Mouse (Mus musculus) skeletal muscle tissue, postnatal 0 days (tissue): ENCODE data around the gene Ppl. TPM values are rescaled to one million over a fixed set of nuclear protein-coding genes. Genes with fewer than 3 reads are reported as not detected.

Source experiments
- polyA plus RNA-seq: library from polyadenylated mRNA; unstranded; fragments of >200 nt; fragmentation: Nextera tagmentation; extraction: Ambion mirVana; gene quantifications from 2 replicates; pipeline ENCODE4 v1.2.1, GENCODE M21; 2015

Gene Ppl
- polyA plus RNA-seq: 0.12 and 1.6 TPM in 2 replicates

DNA sequence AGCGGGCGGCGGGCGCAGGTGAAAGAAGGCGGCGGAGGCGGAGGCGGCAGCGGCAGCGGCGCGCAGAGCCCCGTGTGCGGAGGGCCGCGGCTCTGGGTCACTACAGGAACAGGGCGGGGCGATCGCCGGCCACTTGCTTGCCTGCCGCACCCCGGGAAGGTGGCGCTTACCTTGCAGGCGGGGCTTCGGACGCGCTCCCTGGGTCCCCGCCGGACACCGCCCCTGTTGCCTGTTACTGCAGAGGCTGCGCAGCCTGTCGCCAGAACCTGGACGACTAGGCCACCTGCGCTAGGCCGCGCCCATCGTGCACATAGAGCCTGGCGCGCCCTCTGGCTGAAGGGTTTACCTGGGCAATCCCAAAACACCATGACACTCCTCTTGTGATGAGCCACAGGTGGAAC, at the start of gene Ppl:
Ppl (minus strand) TSS at position 21 of the 401 bp plus-strand sequence.

DNA sequence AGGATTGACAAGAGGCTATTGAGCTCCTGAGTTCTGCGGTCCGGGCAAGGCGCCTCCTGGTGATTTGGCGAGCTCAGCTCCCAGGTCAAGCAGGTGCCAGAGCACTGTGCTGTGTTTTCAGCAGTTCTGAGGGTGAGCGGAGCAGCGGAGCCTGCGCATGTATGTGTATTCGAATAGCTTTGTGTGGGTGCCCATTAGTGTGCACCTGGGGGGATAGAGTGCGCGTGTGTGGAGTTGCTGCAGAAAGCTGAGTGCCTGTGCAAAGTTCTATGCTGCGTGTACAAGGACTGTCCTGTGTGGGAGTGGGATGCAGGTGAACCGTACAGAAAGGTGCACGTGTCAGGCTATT, 14.8 kb upstream of the Ppl start, which contains the start of gene Sec14l5:
Sec14l5 (plus strand) TSS at position 73 of the 349 bp plus-strand sequence.

DNA sequence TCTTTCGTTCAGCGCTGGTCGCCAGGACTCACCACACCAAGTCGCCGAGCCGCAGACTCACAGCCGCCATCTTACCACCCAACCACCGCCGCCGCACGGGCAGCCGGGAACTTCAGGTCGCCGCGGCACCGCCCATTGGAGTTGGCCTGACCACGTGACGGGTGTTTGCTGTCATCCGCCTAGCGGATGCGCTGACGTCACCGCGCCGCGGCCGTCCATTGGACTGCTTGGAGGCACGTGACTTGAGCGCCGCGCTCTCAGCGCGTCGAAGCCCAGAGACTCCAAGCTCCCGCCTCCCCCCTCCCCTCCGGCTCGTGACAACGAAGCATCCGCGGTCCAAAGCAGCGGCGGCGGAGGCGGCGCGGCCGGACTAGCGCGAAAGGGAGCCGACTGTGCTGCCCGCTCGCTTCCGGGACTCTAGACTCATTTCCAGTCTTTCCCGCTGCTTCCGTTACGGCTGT, 82.4 kb downstream of the Ppl start, which contains the start of the genes Glyr1 and Ubn1:
Glyr1 (minus strand) TSS at position 90 of the 461 bp plus-strand sequence.
Ubn1 (plus strand) TSS at position 284 of the 461 bp plus-strand sequence.

Other genes with a start within 250 kb of the Ppl start
- gene Mgrn1, start 246.2 kb downstream of the Ppl start, polyA plus RNA-seq: 61.0 and 64.5 TPM in 2 replicates
- gene Nudt16l1, start 193.7 kb downstream of the Ppl start, polyA plus RNA-seq: 82.1 and 91.1 TPM in 2 replicates
- 20.7 and 21.9 TPM in 2 replicates for gene Anks3, start 168.2 kb downstream of the Ppl start, polyA plus RNA-seq
- not detected in 2 replicates for gene Sept12, start 134.6 kb downstream of the Ppl start, polyA plus RNA-seq
- gene Smim22, start 125.1 kb downstream of the Ppl start, polyA plus RNA-seq: 1.2 and 1.6 TPM in 2 replicates
- gene Rogdi, start 118.9 kb downstream of the Ppl start, polyA plus RNA-seq: 24.9 and 29.7 TPM in 2 replicates
- 56.4 and 61.8 TPM in 2 replicates for gene Glyr1, start 82.6 kb downstream of the Ppl start, polyA plus RNA-seq
- gene Ubn1, start 82.4 kb downstream of the Ppl start, polyA plus RNA-seq: 10.1 and 10.9 TPM in 2 replicates
- gene Sec14l5, start 14.7 kb upstream of the Ppl start, polyA plus RNA-seq: 0.82 and 0.95 TPM in 2 replicates
- gene Nagpa, start 71.6 kb upstream of the Ppl start, polyA plus RNA-seq: 9.1 and 10.4 TPM in 2 replicates
- 2.4 and 2.7 TPM in 2 replicates for gene AU021092, start 89.9 kb upstream of the Ppl start, polyA plus RNA-seq
- 19.3 and 19.6 TPM in 2 replicates for gene Alg1, start 101.2 kb upstream of the Ppl start, polyA plus RNA-seq
- 26.6 and 27.1 TPM in 2 replicates for gene Eef2kmt, start 123.6 kb upstream of the Ppl start, polyA plus RNA-seq